Mouse (Mus musculus) erythroblast, embryonic 14.5 days (primary cell): ENCODE data around the gene Chrdl2.

Source experiments
- GATA1 ChIP-seq: IDR thresholded peaks from 2 replicates; pipeline ENCODE4 v1.6.1; 2012; ENCODE audit warnings: low read length, inconsistent platforms, mixed read lengths
- TAL1 ChIP-seq: IDR thresholded peaks from 3 replicates; pipeline ENCODE4 v1.6.1; 2012; ENCODE audit warnings: low read length, inconsistent platforms, mixed read lengths

DNA sequence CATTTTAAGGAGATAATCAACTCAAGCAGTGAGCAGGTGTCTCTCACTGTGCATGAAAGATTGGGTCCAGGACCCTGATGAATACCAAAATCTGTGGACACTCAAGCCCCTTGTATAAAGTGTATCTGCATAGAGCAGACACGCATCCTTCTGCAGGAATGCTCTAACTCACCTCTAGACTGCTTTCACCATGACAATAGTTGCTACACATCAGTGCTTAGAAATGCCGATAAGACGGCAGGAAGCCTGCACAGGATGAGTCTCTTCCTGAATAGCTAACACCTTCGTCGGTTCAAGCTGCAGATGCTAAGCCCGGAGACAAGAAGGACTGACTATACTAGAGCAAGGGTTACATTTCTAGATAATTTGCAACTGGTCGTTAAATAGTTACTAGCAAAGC, 10.8 kb upstream of the Chrdl2 start:
- TF ChIP-seq GATA1: no peak
- TF ChIP-seq TAL1: no peak
